Mouse (Mus musculus): ENCODE measurements around the gene Snrpd3.

GRCm38 (mm10) chr10:75482919-75483483, 34.4 kb upstream of the Snrpd3 start:
- TF ChIP-seq POLR2A (IDR thresholded peaks at IDR 0.05; ENCODE audit: extremely low read depth, insufficient read depth, low read length) (no peak), CTCF (IDR thresholded peaks at IDR 0.05; ENCODE audit: low read depth, low read length) (no peak)

All from liver, adult 2 months (tissue).